Mouse (Mus musculus) adrenal gland, postnatal 0 days (tissue): ENCODE data around the gene Kcna1. TPM values are rescaled to one million over a fixed set of nuclear protein-coding genes. Genes with fewer than 3 reads are reported as not detected.

Source experiments
- polyA plus RNA-seq: library from polyadenylated mRNA; unstranded; fragments of >200 nt; fragmentation: Nextera tagmentation; extraction: Ambion mirVana; gene quantifications from 2 replicates; pipeline ENCODE4 v1.2.1, GENCODE M21; 2015

Kcna1 gene
- polyA plus RNA-seq, result 1.3 TPM in 2 replicates

DNA sequence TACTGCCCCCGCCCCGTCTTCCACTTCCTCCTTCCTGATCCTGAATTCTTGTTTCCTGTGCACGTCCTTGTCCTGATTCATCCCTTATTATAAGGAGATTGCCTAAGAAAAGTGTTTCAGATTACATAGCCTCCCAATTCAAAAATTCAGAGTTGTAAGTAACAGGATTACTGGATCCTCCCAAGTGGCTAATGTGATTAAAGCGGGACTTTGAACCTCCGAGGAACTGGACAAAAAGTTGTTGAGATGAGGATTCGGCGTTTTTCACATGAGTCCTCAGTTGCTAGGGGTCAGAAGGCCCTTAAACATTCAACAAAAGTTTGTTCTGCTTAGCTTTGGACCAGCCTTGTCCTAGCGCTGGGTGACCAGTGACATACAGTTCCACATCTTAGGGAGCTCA, at the start of gene Kcna1:
TSS of gene Kcna1 (minus strand) at position 4 of the 400 bp plus-strand sequence.

Other genes with a start within 250 kb of the Kcna1 start
- 3.9 and 4.6 TPM in 2 replicates for gene Kcna5, start 111.0 kb downstream of the Kcna1 start, polyA plus RNA-seq
- 4.5 and 6.5 TPM in 2 replicates for gene Kcna6, start 94.3 kb upstream of the Kcna1 start, polyA plus RNA-seq
- 210 and 290 TPM in 2 replicates for gene Ndufa9, start 202.8 kb upstream of the Kcna1 start, polyA plus RNA-seq
- gene Akap3, start 206.7 kb upstream of the Kcna1 start, polyA plus RNA-seq, result not detected in 2 replicates